Mouse (Mus musculus): Measurements from ENCODE around the gene Tm7sf3. TPM values are rescaled to one million over a fixed set of nuclear protein-coding genes. Genes with fewer than 3 reads are reported as not detected.

Gene Tm7sf3
- 9.6 and 13.1 TPM in 2 replicates for polyA plus RNA-seq (2012; ENCODE audit: insufficient read depth, insufficient read length, missing spikeins)

- Histone ChIP-seq H3K4me3 (ENCODE audit: insufficient read depth, low read depth, low read length) (peak within 1 kb of the TSS; percentile 85), H3K4me1 (ENCODE audit: control insufficient read depth, insufficient read depth, insufficient read length, low read length) (peaks cover 6% of the 10 kb centered on the region), H3K27ac (replicated peaks; ENCODE audit: low read depth, low read length) (peak within 1 kb of the TSS; percentile 84)
Measured at GRCm38 (mm10) chr6:146642276-146643183, at the start of gene Tm7sf3, which contains the start of gene Med21. Gene Tm7sf3, minus strand, starts transcription at chr6:146642824. Gene Med21, plus strand, starts transcription at chr6:146642547.

DNA sequence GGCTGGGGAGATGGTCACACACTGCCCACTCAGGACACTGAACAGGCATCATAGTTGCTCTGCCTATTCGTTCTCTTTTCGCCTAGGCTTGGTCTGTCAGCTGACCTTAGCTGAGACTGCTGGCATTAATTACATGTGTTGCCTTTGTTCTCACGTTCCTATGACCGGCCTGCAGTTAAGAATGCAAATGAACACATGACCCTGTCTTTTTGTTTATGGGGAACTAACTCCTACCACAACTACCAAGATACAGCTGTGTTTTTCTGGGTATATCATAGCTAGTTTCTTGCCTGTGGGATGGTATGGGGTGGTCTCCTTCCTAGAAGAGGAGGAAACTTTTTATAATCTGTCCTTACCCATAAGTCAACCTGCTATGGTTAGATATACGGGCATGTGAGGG is 46.2 kb upstream of the Tm7sf3 start:
- Histone ChIP-seq H3K4me3 (ENCODE audit: insufficient read depth, low read depth, low read length) (no peak overlapping the region), H3K27ac (replicated peaks; ENCODE audit: low read depth, low read length) (no peak overlapping the region), H3K4me1 (ENCODE audit: control insufficient read depth, insufficient read depth, insufficient read length, low read length) (peaks cover 4% of the 10 kb centered on the region)

DNA sequence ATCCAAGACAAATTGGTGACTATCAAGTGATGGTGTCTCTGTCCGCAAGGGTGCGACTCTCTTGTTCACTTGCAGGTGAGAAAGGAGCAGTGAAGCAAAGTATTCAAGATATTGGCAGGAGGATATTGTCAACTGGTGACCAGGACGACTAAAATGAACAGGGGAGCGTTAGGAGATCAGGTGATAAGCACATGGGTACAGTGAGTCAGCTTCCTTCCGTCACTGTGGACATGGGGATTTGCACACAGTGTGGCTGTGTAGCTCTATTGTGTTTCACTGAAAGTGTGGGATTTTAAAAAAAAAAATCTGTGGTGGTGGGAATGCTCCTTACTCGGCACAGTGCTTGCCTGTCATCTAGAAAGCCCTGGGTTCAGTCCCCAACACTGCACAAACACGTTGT is 45.4 kb upstream of the Tm7sf3 start:
- Histone ChIP-seq H3K4me3 (ENCODE audit: insufficient read depth, low read depth, low read length) (no peak overlapping the region), H3K27ac (replicated peaks; ENCODE audit: low read depth, low read length) (no peak overlapping the region), H3K4me1 (ENCODE audit: control insufficient read depth, insufficient read depth, insufficient read length, low read length) (peaks cover 4% of the 10 kb centered on the region)

GRCm38 (mm10) chr6:146686463-146687196 is 44.0 kb upstream of the Tm7sf3 start:
- Histone ChIP-seq H3K4me3 (ENCODE audit: insufficient read depth, low read depth, low read length) (no peak overlapping the region), H3K27ac (replicated peaks; ENCODE audit: low read depth, low read length) (no peak overlapping the region), H3K4me1 (ENCODE audit: control insufficient read depth, insufficient read depth, insufficient read length, low read length) (peaks cover 4% of the 10 kb centered on the region)

GRCm38 (mm10) chr6:146685781-146686308 is 43.2 kb upstream of the Tm7sf3 start:
- Histone ChIP-seq H3K4me3 (ENCODE audit: insufficient read depth, low read depth, low read length) (peak overlapping the region; percentile 31), H3K4me1 (ENCODE audit: control insufficient read depth, insufficient read depth, insufficient read length, low read length) (peaks cover 4% of the 10 kb centered on the region), H3K27ac (replicated peaks; ENCODE audit: low read depth, low read length) (peak overlapping the region; percentile 40)

DNA sequence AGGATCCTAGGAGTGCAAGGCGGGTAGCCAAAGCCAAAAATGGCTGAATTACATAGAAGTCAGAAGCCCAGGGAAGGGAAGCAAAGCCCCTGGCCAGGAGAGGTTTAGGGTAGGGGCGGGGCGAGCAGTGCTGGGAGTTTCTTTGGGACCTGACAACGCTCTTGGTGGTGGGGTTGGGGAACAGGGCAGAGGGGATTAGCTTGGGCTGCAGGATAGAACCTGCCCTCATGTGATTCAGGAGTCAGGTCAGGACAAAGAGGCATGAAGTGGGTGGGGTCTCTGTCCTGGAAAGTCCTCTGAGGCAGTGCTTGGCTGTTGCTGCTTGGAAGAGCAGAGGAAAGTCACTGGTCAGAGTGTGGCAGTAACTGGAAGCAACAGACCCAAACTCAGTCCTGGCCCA is 41.3 kb upstream of the Tm7sf3 start:
- peaks cover 4% of the 10 kb centered on the region for H3K4me1 ChIP-seq (ENCODE audit: control insufficient read depth, insufficient read depth, insufficient read length, low read length)
- no peak overlapping the region for H3K27ac ChIP-seq (replicated peaks; ENCODE audit: low read depth, low read length)
- H3K4me3 ChIP-seq (ENCODE audit: insufficient read depth, low read depth, low read length), result no peak overlapping the region

DNA sequence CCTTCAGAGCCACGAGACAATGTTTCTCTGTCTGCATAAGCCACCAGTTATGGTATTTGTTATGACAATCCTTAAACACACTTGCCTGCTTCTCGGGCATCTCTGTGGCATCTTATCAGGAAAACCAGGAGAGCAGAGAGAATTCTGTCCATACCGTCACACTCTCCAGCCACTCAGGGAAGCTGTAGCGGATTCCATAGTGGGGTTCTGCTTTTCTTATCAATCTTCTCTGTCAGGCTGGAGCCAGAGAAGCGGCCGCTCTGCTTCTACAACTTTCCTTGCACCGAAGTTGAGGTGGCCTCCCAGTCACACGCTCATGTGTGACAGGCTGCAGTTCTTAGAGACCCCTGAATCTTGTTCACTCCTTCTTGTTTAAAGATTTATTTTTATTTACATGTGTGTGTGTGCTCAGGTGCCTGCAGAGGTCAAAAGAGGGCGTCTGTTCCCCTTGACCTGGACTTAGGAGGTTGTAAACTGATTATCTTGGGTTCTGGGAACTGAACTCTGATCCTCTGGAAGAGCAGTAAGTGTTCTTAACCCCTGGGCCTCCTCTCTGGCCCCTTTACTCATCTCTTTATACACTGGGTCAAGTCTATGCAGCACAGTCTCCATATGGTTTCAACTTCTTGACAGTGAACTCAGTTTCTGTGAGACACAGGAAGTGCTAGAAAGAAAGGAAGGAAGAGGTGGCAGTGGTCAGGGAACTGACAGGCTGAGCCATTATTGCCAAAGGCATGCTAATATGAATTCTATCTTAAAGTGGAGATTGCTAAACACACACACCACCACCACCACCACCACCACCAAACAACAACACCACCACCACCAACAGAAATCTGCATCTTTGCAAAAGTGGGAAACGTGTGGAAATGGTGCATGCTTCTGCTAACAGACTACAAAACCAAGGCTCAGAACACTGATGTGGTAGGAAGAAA is 35.8 kb upstream of the Tm7sf3 start:
- H3K4me3 ChIP-seq (ENCODE audit: insufficient read depth, low read depth, low read length), result no peak overlapping the region
- H3K27ac ChIP-seq (replicated peaks; ENCODE audit: low read depth, low read length), result no peak overlapping the region
- H3K4me1 ChIP-seq (ENCODE audit: control insufficient read depth, insufficient read depth, insufficient read length, low read length), result no peaks in the 10 kb centered on the region

DNA sequence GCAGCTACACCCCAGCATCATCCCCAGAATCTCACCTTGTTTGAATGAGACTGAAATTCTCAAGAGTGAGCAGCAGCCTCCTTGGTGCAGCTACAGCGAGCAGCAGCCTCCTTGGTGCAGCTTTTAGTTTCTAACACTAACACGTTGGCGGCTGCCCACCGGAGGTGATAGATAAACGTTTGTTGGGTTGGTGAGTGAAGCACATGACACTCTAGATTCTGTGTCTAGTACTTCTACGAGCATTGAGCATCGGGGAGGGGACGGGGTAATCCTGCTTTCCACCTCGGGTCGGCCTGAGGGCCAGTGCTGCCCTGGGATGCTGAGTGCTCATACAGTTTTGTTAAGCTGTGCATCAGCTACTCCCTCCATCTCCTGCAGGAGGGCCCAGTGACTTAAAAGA is 34.3 kb upstream of the Tm7sf3 start:
- Histone ChIP-seq H3K27ac (replicated peaks; ENCODE audit: low read depth, low read length) (no peak overlapping the region), H3K4me3 (ENCODE audit: insufficient read depth, low read depth, low read length) (no peak overlapping the region), H3K4me1 (ENCODE audit: control insufficient read depth, insufficient read depth, insufficient read length, low read length) (no peaks in the 10 kb centered on the region)

- Histone ChIP-seq H3K4me3 (ENCODE audit: insufficient read depth, low read depth, low read length) (no peak overlapping the region), H3K27ac (replicated peaks; ENCODE audit: low read depth, low read length) (peak overlapping the region; percentile 29), H3K4me1 (ENCODE audit: control insufficient read depth, insufficient read depth, insufficient read length, low read length) (no peaks in the 10 kb centered on the region)
Measured at GRCm38 (mm10) chr6:146674881-146675536, 32.4 kb upstream of the Tm7sf3 start.

DNA sequence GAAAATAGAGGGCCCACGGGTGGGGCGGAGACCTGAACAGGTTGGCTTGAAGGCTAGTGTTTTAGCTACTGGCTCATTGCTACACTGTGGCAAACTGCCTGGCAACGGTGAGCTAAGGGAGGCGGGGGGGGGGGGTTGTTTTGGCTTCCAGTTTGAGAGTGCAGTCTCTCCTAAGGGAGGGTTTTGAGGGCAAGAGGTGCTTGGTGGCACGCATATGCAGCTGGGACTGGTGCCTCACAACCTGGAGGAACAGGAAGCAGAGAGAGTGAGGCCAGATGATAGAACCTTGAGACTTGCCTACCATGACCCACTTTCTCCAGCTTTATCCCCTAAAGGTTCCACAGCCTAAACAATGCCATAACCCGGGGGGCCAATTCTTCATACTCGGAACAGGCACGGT is 31.8 kb upstream of the Tm7sf3 start:
- Histone ChIP-seq H3K4me1 (ENCODE audit: control insufficient read depth, insufficient read depth, insufficient read length, low read length) (no peaks in the 10 kb centered on the region), H3K27ac (replicated peaks; ENCODE audit: low read depth, low read length) (peak overlapping the region; percentile 29), H3K4me3 (ENCODE audit: insufficient read depth, low read depth, low read length) (no peak overlapping the region)

DNA sequence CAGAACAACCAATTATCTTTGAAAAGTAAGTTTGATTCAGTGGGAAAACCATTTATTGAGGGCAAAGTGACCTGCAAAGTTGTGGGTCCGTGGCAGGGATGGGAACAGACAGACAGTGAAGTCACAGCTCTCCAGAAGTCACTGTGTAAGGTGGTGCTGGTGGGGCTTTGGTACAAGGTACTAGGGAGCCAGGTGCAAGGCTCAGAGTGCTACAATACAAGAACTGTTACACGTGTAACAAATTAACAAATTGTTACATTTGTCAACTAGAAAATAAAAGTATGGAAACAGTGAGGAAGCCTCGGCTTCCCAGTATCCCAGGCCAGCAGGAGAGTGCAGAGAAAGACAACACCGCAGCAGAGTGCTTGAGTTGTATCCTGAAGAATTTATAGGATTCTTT is 31.1 kb upstream of the Tm7sf3 start:
- 0 out of 2 replicates have a peak, but pooled peaks cover 2% of the 10 kb centered on the region for H3K4me1 ChIP-seq (ENCODE audit: control insufficient read depth, insufficient read depth, insufficient read length, low read length)

DNA sequence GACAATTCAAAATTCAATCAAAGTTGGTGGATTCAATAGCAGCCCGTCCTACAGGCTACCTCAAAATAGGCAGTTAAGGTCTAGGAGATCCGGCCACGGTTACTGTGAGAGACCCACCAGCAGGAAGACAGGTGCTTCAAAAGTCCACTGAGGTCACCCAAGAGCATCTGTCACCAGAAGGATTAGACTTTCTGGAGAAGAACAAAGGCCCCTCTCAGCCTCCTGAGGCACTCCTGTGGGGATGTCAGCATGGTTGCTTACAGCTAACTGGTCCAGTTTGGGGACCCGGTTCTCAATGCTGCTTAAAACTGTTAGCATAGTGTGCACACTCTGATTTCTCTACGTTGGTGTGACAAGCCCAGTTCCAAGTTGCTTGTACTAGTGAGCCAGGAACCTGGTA is 29.5 kb upstream of the Tm7sf3 start:
- Histone ChIP-seq H3K27ac (replicated peaks; ENCODE audit: low read depth, low read length) (no peak overlapping the region), H3K4me1 (ENCODE audit: control insufficient read depth, insufficient read depth, insufficient read length, low read length) (0 out of 2 replicates have a peak, but pooled peaks cover 2% of the 10 kb centered on the region)

More for the DNA sequence above, 31.1 kb upstream of the Tm7sf3 start:
- Histone ChIP-seq H3K4me3 (ENCODE audit: insufficient read depth, low read depth, low read length) (no peak overlapping the region), H3K27ac (replicated peaks; ENCODE audit: low read depth, low read length) (no peak overlapping the region)

DNA sequence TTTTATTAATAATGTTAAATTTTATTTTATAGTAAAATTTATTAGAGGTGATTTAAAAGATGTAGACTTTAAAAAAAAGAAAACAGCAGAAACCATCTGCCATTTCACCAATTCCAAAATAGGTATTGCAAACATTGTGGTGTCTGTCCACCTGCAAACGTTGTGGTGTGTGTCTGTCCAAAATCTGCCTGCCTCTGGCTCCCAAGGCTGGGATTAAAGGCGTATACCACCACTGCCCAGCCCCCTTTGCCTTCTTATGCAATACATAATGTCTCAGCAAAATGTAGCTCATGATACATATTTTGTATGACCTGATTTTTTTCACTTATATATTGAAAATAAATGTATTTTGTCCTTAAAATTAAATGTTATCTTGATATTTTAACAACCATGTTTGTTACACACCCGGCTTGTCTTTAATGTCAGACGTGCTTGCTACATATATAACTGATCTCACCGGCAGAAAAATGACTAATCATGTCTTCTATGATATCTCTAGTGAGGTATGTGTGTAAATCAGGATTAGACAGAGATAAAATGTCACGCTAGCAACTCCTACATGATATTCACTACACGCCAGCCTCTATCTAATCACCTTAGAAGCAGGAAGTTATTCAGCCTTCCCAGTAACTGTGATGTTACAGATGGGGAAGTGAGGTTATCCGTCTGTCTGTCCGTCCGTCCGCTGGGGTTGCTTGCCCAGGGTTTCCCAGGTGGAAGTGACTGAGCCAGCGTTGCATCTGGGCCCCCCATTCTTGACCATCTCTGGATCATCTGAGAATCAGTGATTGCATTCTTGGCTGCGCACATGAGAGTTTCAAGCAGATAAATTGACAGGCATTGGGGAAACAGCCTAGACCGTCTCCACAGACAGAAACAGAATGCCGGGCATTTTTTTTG is 28.6 kb upstream of the Tm7sf3 start:
- H3K4me3 ChIP-seq (ENCODE audit: insufficient read depth, low read depth, low read length), result no peak overlapping the region
- H3K27ac ChIP-seq (replicated peaks; ENCODE audit: low read depth, low read length), result no peak overlapping the region
- H3K4me1 ChIP-seq (ENCODE audit: control insufficient read depth, insufficient read depth, insufficient read length, low read length), result 0 out of 2 replicates have a peak, but pooled peaks cover 2% of the 10 kb centered on the region

More for the DNA sequence above, 29.5 kb upstream of the Tm7sf3 start:
- no peak overlapping the region for H3K4me3 ChIP-seq (ENCODE audit: insufficient read depth, low read depth, low read length)
